Mouse (Mus musculus) stomach, postnatal 0 days (tissue): ENCODE measurements around the gene Lemd1. TPM values are rescaled to one million over a fixed set of nuclear protein-coding genes. Genes with fewer than 3 reads are reported as not detected.

Source experiments
- ATAC-seq: fragments of 200-750 bp; cut with Nextera tagmentation; 2 replicates; pipeline ENCODE4 v1.8.0; 2017; ENCODE audit not compliant: low FRiP score, low TSS enrichment
- DNase-seq: peaks from one replicate; pipeline ENCODE4 v3.0.0-alpha.2; 2016; ENCODE audit warnings: low spot score
- H3K27ac ChIP-seq: fragments of 300-500 bp; sonication (generic); replicated peaks from 2 replicates; pipeline ENCODE4 v1.5.1; 2014; ENCODE audit warnings: mild to moderate bottlenecking, control low read depth
- H3K27me3 ChIP-seq: fragments of 300-500 bp; sonication (generic); 2 replicates; pipeline ENCODE4 v1.6.1; 2014; ENCODE audit warnings: low read length; ENCODE audit not compliant: control insufficient read depth, insufficient read depth
- H3K36me3 ChIP-seq: fragments of 300-500 bp; sonication (generic); 2 replicates; pipeline ENCODE4 v1.6.1; 2014; ENCODE audit warnings: low read length, mixed read lengths; ENCODE audit not compliant: control insufficient read depth, insufficient read depth
- H3K4me1 ChIP-seq: fragments of 300-500 bp; sonication (generic); replicated peaks from 2 replicates; pipeline ENCODE4 v1.6.1; 2014; ENCODE audit warnings: antibody characterized with exemption; ENCODE audit not compliant: control insufficient read depth, insufficient read depth
- H3K4me2 ChIP-seq: fragments of 300-500 bp; sonication (generic); replicated peaks from 2 replicates; pipeline ENCODE4 v1.6.1; 2014; ENCODE audit warnings: low read depth, mild to moderate bottlenecking, control low read depth, moderate library complexity
- H3K4me3 ChIP-seq: fragments of 300-500 bp; sonication (generic); 2 replicates; pipeline ENCODE4 v1.5.1; 2014; ENCODE audit warnings: low read depth, low read length, control low read depth
- H3K9ac ChIP-seq: fragments of 300-500 bp; sonication (generic); 2 replicates; pipeline ENCODE4 v1.6.1; 2014; ENCODE audit warnings: mild to moderate bottlenecking, low read length, control low read depth, mixed read lengths
- H3K9me3 ChIP-seq: fragments of 300-500 bp; sonication (generic); 2 replicates; pipeline ENCODE4 v1.6.1; 2016; ENCODE audit warnings: low read length; ENCODE audit not compliant: control insufficient read depth
- CTCF ChIP-seq: IDR thresholded peaks from 2 replicates; pipeline ENCODE4 v1.5.1; 2016; ENCODE audit warnings: antibody characterized with exemption, low read depth, mild to moderate bottlenecking, moderate library complexity
- EP300 ChIP-seq: optimal IDR thresholded peaks from 2 replicates; pipeline ENCODE3; 2016; ENCODE audit warnings: antibody characterized with exemption
- WGBS: fragments of 180-500 bp; shearing (Covaris S2); extraction: QIAGEN DNeasy Blood & Tissue Kit; methylation state at CpG from one replicate; pipeline ENCODE4 v1.1.7; 2014; 5-methylcytosine and 5-hydroxymethylcytosine counted together
- polyA plus RNA-seq: library from polyadenylated mRNA; unstranded; fragments of >200 nt; fragmentation: Nextera tagmentation; extraction: Ambion mirVana; gene quantifications from 2 replicates; pipeline ENCODE4 v1.2.1, GENCODE M21; 2015

Lemd1 gene
- polyA plus RNA-seq, 1 experiment from 2014 or later = 0.30 TPM

- Histone ChIP-seq H3K27ac (no peak overlapping the region), H3K9ac (no peak overlapping the region), H3K4me1 (peaks cover 5% of the 10 kb centered on the region; the same call in 1 of the 2 replicates), H3K4me3 (no peak overlapping the region), H3K27me3 (no peaks in the 10 kb centered on the region), H3K36me3 (no peaks in the 10 kb centered on the region), H3K4me2 (no peak overlapping the region), H3K9me3 (no peaks in the 10 kb centered on the region)
- no peak for ATAC-seq
- TF ChIP-seq EP300 (no peak), CTCF (no peak)
- no peak for DNase-seq
- 53% methylated on average over 3 of the region's 3 CpGs for WGBS
Observed at GRCm38 (mm10) chr1:132216276-132216675, 25.0 kb downstream of the Lemd1 start.

DNA sequence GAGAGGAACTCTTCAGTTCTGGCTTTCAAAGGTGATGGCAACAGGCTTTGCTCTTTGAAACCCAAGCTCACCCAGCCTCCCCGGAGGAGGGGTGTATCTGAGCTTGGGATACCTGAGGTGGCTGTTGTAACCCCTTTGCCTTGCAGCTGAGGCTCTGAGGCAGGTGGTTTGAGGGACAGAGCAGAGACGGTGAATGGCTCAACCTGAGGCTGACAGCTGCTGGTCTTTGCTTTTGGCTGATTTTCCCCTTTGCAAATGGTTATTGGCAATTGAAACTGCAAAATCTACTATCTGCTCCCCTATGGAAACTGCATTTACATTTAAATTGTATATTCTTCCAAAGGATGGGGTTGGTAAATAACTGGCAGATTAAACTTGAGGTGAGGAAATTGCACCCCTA, 30.4 kb downstream of the Lemd1 start:
- H3K9me3 ChIP-seq = no peaks in the 10 kb centered on the region
- H3K27ac ChIP-seq = no peak overlapping the region
- no peaks in the 10 kb centered on the region for H3K36me3 ChIP-seq
- ATAC-seq = no peak
- no peaks in the 10 kb centered on the region for H3K27me3 ChIP-seq
- H3K4me2 ChIP-seq = no peak overlapping the region
- no peaks in the 10 kb centered on the region for H3K4me1 ChIP-seq
- H3K9ac ChIP-seq = no peak overlapping the region
- no peak overlapping the region for H3K4me3 ChIP-seq
- no peak for DNase-seq
- 33% methylated on average over 2 of the region's 2 CpGs for WGBS
- TF ChIP-seq CTCF (no peak), EP300 (no peak)

- H3K9me3 ChIP-seq = no peaks in the 10 kb centered on the region
- TF ChIP-seq EP300 (no peak), CTCF (no peak)
- no peak overlapping the region for H3K27ac ChIP-seq
- no peak overlapping the region for H3K4me3 ChIP-seq
- H3K36me3 ChIP-seq = no peaks in the 10 kb centered on the region
- H3K27me3 ChIP-seq = no peaks in the 10 kb centered on the region
- WGBS = 42% methylated on average over 6 of the region's 6 CpGs
- H3K4me2 ChIP-seq = no peak overlapping the region
- no peaks in the 10 kb centered on the region for H3K4me1 ChIP-seq
- ATAC-seq = no peak
- H3K9ac ChIP-seq = no peak overlapping the region
- no peak for DNase-seq
Observed at GRCm38 (mm10) chr1:132222166-132222565, 30.9 kb downstream of the Lemd1 start.

- WGBS = 64% methylated on average over 13 of the region's 13 CpGs
- H3K9me3 ChIP-seq = no peaks in the 10 kb centered on the region
- H3K9ac ChIP-seq = no peak overlapping the region
- DNase-seq (no peak), ATAC-seq (no peak)
- no peak overlapping the region for H3K4me2 ChIP-seq
- TF ChIP-seq EP300 = no peak
- TF ChIP-seq CTCF = no peak
- H3K36me3 ChIP-seq = no peaks in the 10 kb centered on the region
- no peak overlapping the region for H3K27ac ChIP-seq
- H3K27me3 ChIP-seq = no peaks in the 10 kb centered on the region
- H3K4me3 ChIP-seq = no peak overlapping the region
- no peaks in the 10 kb centered on the region for H3K4me1 ChIP-seq
Observed at GRCm38 (mm10) chr1:132226297-132227080, 35.3 kb downstream of the Lemd1 start.

DNA sequence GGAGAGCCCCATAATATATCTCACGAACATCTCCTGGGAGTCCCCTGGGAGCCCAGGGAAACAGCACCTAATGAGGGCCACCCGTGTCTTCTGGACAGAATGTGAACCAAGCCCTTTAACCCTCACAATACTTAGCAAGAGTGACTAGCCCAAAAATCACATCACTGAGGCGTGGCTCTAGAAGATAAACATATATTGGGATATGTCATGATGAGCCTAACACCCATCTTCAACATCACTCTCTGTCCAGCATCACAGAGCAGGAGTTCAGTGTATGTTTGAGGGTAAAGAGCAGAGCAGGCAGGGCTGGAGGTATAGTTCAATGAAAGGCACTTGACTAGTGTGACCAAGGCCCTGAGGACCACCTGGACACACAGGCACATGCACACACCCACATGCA, 38.4 kb downstream of the Lemd1 start, which contains the start of gene Gm10188:
TSS of gene Gm10188 (minus strand) at position 101 of the 400 bp plus-strand sequence.
- H3K4me1 ChIP-seq = no peaks in the 10 kb centered on the region
- H3K27me3 ChIP-seq = no peaks in the 10 kb centered on the region
- H3K4me3 ChIP-seq = no peak within 1 kb of the TSS
- no peak within 1 kb of the TSS for H3K4me2 ChIP-seq
- H3K9me3 ChIP-seq = no peaks in the 10 kb centered on the region
- DNase-seq = no peak
- 86% methylated on average over 3 of the region's 3 CpGs for WGBS
- TF ChIP-seq CTCF (no peak), EP300 (no peak)
- no peak within 1 kb of the TSS for H3K27ac ChIP-seq
- no peak within 1 kb of the TSS for H3K9ac ChIP-seq
- ATAC-seq = no peak
- H3K36me3 ChIP-seq = no peaks in the 10 kb centered on the region
